Mouse (Mus musculus): Measurements from ENCODE around the gene Cenpb.

Gene Cenpb

GRCm38 (mm10) chr2:131167984-131168383 lies 11.9 kb downstream of the Cenpb start:
- DNase-seq (ENCODE audit: low read depth, low spot score), result peak; percentile 13

DNA sequence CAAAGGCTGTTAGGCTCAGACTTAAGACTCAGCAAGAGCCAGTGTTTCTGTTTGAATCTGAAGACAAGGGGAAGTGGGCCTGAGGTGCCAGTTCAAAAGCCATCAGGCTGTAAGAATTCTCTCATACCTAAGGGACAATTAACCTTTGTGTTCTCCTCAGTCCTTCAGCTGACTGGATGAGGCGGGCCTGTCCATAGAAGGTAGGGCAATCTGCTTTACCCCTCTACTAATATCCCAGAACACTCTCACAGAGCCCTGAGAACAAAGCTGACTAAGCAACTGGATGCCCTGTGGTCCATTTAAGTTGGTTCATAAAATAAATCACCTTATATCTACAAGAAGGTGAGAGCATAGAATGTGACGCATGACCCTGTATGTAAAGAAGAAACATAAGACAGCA lies 13.7 kb downstream of the Cenpb start:
- no peak for DNase-seq (ENCODE audit: low read depth, low spot score)

DNA sequence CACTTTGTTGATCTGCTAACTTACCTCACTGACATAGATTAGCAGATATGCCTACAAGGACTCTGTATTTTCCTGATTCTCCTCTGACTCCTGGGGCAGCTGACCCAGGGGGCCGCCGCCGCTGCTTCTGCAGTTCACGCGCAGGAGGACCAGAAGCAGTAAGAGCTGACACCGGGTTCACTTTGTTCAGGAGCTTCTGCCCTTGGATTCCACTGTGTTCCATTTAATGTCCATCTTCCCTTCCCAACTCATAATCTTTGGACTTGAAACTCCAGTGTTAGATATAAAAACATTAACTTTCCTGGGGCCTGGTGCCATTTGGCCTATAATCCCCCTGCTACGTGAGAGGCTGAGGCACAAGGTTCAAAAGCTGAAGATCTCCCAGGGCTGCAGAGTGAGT lies 15.9 kb downstream of the Cenpb start:
- no peak for DNase-seq (ENCODE audit: low read depth, low spot score)

DNA sequence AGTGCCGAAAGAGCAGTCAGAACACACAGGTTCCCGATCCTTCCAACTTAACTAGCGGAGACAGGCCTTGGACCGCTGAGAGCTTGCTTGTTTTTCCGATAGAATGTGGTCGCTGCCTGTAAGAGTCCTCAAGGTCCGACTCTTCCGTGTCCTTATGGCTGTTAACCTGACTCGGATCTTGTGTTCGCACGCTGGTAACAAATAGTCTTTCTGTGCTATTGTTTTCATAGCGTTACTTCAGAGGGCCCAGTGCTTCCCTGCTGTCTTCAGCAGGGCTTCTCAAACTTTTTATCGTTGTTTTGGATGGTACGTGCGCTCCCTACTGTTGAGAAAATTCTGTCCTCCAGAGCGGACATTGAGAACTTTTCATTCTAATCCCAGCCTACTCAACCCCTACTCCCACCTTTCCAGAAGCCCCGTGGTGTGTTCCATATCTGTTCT lies 19.2 kb downstream of the Cenpb start:
- DNase-seq (ENCODE audit: low read depth, low spot score), result no peak

- DNase-seq (ENCODE audit: low read depth, low spot score), result peak; percentile 99
Measured at GRCm38 (mm10) chr2:131159938-131160581, 19.8 kb downstream of the Cenpb start, which contains the start of gene 1700037H04Rik. Gene 1700037H04Rik (minus strand): TSS chr2:131160081.

DNA sequence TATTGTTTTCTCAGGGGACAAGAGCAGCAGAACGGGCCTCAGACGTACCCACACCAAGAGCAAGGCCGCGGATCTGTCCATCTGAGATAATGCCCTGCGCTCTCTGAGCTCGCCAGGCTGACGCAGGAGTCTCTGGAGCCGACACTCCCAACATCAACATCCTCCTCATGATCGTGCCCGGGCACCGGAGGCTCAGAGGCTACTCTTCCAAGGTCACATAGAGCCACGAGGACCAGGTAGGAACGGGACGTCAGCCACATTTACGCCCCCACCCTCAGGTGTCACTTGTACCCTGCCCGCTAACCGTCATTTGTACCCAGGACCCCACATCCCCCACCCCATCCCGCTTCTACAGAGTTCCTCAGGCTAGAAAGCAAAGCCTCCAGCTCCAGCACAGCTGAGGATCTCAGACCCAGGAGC lies 20.4 kb downstream of the Cenpb start:
- DNase-seq (ENCODE audit: low read depth, low spot score), result no peak

DNA sequence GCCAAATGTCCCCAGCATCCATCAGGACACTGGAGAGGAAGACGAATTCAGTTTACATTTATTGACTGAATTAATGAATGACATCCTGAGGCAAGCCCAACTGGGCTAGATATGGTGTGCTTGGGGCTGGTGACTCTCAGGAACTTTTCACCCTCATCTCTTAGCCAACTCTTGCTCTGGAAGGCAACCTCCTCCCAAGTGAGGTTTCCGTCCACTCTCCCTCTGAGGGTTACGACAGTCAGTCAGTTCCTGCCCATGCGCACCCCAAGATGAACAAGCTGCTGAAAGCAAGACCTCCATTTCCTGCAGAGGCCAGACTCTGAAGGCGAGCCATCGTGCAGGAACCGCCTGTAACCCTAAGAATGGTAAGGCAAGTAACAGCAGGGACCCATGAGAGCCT lies 22.9 kb downstream of the Cenpb start:
- no peak for DNase-seq (ENCODE audit: low read depth, low spot score)

- DNase-seq (ENCODE audit: low read depth, low spot score), result no peak
Measured at GRCm38 (mm10) chr2:131154036-131154435, 25.8 kb downstream of the Cenpb start.

DNA sequence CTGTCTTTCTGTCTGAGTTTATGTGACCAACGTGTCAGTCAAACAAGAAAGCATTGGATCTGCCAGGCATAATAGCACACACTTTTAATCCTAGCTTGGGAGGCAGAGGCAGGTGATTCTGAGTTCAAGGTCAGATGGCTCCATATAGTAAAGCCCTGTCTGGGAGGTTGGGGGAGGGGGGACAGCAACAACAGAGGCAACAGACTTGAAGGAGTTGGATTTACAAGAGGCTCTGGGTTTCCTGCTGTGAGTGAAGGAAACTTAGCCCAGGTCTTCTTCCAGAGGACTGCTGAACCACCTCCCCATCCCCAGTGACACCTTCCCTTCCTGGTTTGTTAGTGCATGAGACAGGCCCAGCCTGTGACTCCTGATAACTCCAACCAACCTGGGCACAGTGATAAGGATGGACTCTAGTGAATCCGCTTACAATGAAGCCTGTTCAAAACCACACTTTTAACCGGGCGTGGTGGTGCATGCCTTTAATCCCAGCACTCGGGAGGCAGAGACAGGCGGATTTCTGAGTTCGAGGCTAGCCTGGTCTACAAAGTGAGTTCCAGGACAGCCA lies 27.6 kb downstream of the Cenpb start:
- peak; percentile 86 for DNase-seq (ENCODE audit: low read depth, low spot score)

GRCm38 (mm10) chr2:131149254-131149578 lies 30.7 kb downstream of the Cenpb start:
- no peak for DNase-seq (ENCODE audit: low read depth, low spot score)

GRCm38 (mm10) chr2:131148353-131149253 lies 31.3 kb downstream of the Cenpb start:
- DNase-seq (ENCODE audit: low read depth, low spot score), result no peak

- no peak for DNase-seq (ENCODE audit: low read depth, low spot score)
Measured at GRCm38 (mm10) chr2:131147043-131147365, 32.9 kb downstream of the Cenpb start.

- DNase-seq (ENCODE audit: low read depth, low spot score), result no peak
Measured at GRCm38 (mm10) chr2:131146193-131147042, 33.4 kb downstream of the Cenpb start.

DNA sequence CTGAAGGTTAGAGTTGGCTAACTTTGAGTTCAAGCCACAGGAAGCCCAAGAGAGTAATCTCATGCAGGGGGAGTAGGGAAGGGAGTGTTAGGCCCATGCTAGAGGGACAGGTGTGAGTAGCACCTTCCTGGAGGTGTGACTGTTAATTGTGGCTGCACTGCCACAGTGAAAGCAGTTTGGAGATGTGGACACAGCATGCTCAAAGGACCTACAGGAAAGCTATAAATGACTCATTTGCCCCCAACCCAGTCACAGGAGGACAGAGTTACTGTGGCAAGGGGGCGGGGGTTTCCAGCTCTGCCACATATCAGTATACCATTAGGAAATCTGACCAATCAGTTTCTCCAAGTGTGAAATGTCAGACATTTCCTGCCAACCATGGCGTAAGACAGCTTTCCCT lies 34.3 kb downstream of the Cenpb start:
- DNase-seq (ENCODE audit: low read depth, low spot score), result no peak

DNA sequence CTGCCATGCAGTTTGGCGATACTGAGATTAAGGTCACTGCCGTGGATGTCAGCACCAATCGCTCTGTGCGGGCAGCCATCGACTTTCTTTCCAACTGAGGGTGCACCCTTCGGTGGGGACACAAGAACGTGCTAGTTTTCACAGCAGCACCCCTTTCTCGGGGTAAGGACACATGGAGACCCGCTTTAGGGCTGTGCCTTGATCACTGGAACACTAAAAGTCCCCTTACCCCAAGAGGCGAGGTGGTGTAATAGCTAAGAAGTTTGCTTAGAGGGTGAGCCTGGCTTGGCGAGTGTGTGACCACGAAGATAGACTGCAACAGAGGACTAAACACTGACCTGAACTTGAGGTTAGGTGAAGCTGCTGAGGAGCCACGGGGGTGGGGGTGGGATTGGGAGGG lies 34.7 kb downstream of the Cenpb start:
- peak; percentile 46 for DNase-seq (ENCODE audit: low read depth, low spot score)

DNA sequence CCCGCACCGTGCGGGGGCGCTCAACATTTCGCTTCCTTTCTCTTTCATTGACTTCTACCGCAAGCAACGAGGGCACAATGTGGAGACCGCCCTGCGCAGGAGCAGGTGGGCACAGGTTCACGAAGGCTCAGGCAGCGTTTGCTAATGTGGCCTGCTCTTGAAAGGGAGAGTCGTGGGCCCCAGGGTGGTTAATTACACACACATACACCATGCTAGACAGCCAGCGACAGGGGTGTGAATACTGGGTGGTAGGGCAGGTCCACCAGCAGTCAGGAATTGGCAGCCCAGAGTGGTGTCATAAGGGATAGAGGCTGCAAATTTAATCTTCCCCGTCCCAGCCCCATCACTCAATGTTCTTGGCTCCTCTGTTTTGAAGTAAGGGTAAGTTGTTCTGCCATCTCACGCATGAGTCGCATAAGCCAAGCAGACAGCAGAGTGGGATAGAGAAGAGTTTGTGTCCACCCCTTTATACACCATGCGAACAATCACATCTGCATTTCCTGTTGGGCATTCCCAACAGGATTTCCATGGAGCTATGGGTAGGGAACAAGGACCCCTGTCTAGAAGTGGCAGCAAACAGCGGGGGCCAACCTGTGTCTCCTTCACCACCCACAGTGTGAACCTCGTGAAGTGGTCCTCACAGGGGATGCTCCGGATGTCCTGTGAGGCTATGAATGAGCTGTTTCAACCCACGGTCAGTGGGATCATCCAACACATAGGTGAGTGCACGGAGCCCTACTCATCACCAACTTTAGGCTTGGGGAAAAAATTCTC lies 36.7 kb downstream of the Cenpb start:
- DNase-seq (ENCODE audit: low read depth, low spot score), result no peak

GRCm38 (mm10) chr2:131142592-131142991 lies 37.3 kb downstream of the Cenpb start:
- peak; percentile 95 for DNase-seq (ENCODE audit: low read depth, low spot score)

- DNase-seq (ENCODE audit: low read depth, low spot score), result no peak
Measured at GRCm38 (mm10) chr2:131141336-131141986, 38.4 kb downstream of the Cenpb start.

GRCm38 (mm10) chr2:131140533-131140905 lies 39.3 kb downstream of the Cenpb start:
- no peak for DNase-seq (ENCODE audit: low read depth, low spot score)

DNA sequence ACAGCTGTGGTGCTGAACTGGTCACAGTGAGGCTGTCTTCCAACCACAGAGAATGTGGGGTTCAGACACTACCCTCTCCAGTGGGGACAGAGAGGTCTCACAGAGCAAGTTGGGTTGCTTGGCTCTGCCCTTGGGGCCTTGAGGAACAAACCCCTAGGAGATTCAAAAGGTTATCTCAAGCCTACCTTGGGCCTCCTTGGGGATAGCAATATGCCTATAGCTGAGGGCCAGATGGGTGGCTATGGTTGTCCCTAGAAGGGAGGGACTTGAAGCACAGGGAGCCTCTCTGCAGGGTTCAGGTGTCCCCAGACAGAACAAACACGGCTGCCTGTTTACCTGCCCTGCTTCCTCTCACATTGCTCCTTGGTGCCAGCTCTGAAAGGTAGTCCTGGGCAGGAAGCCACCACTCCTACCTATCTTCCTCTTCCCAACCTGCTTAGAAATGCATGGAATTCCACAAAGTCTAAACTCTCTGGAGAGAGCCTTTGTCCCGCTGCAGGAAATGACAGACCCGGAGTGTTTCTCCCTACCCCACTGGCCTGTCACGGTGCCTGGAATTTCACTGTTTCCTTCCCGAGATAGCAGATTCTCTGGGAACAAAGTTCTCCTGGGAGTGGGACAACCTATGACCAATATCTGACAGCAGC lies 39.9 kb downstream of the Cenpb start:
- DNase-seq (ENCODE audit: low read depth, low spot score), result peak; percentile 39
